Mouse (Mus musculus): ENCODE measurements at regions not wholly inside any gene's neighbourhood (a gene's known extent, or its start where the extent isn't known, plus 50 kb on each side); places are given as distances from the start of the nearest gene placed in this dataset.
A peak's percentile ranks its signal among the peaks of the same experiment; 100 is the strongest.
"Not testable (repeated sequence)": the region's sequence is repeated elsewhere in the genome, so short reads cannot be mapped to it uniquely, and the experiment has no call there.

DNA sequence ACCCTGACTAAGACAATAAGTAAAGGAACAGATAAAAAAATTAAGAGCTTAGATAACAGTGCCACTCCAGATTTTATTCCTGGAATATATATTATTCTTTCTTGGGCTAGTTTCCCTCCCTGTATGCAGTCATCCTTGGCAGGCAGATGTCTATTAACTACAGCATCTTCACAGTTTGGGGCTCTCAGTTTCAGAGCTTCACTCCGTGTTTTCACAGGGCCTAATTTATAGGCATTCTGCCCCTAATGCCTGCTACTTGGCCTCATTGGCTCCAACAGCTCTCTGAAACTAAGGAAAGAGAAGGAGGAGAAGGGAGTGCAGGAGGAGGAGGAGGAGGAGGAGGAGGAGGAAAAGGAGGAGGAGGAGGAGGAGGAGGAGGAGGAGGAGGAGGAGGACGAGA, 757.0 kb downstream of the Cdh8 start:
- H3K9ac ChIP-seq (replicated peaks; ENCODE audit: low read depth, low read length), result no peak overlapping the region
- no peaks in the 10 kb centered on the region for H3K4me1 ChIP-seq (replicated peaks; ENCODE audit: control insufficient read depth, insufficient read depth, low read length)
- H3K9me3 ChIP-seq (ENCODE audit: control insufficient read depth, low read length), result no peaks in the 10 kb centered on the region
- no peak for ATAC-seq
- no peak overlapping the region for H3K4me3 ChIP-seq (replicated peaks; ENCODE audit: low read length)
- no peak overlapping the region for H3K4me2 ChIP-seq (ENCODE audit: low read length)
- WGBS, result 49% methylated on average over 2 of the region's 2 CpGs
- no peaks in the 10 kb centered on the region for H3K36me3 ChIP-seq (ENCODE audit: control insufficient read depth, insufficient read depth)
- H3K27me3 ChIP-seq (replicated peaks; ENCODE audit: control insufficient read depth, insufficient read depth, low read length), result no peaks in the 10 kb centered on the region
- H3K27ac ChIP-seq (ENCODE audit: low read length), result no peak overlapping the region

DNA sequence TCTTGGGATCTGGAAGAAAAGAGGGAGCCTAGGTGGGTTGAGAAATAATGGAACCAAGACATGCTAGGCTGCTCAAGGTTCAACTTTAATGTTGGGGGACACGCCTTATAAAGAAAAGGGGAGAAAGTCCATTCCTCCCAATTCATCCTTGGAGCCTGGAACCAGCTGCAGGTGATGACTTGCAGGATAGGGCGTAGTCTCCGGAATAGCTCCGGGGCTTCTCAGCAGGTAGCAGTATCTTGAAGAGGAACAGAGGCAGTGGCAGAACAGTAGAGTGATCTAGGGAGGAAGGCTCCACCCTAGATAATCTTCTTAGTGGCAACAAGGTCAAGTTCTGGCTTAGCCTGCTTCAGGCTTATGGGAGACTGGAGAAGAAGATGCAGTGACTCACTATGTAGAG, 764.0 kb downstream of the Cdh8 start:
- H3K27ac ChIP-seq (ENCODE audit: low read length); H3K36me3 ChIP-seq (ENCODE audit: control insufficient read depth, insufficient read depth); ATAC-seq; H3K4me3 ChIP-seq (replicated peaks; ENCODE audit: low read length); H3K9ac ChIP-seq (replicated peaks; ENCODE audit: low read depth, low read length); H3K27me3 ChIP-seq (replicated peaks; ENCODE audit: control insufficient read depth, insufficient read depth, low read length); H3K4me1 ChIP-seq (replicated peaks; ENCODE audit: control insufficient read depth, insufficient read depth, low read length); H3K9me3 ChIP-seq (ENCODE audit: control insufficient read depth, low read length); H3K4me2 ChIP-seq (ENCODE audit: low read length): not testable (repeated sequence)
- 89% methylated on average over 4 of the region's 4 CpGs for WGBS

DNA sequence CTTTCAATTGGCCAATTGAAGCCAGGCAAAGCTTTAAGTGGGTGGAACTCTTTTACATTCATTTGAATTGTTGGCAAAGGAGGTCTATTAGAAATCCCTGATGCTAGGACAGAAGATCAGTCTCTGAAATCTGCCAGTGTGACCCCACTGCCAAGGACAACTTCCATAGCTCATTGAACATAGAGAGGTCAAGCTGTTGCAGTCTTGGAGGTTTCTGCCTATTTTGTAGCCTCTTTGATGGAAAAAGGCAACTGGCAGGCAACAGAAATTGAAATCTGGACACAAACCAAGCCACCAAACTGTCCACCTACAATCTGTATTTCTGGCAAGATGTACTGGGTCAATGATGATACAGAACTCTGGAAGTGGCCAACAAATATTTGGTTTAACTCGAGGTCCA, 765.3 kb downstream of the Cdh8 start:
- H3K36me3 ChIP-seq (ENCODE audit: control insufficient read depth, insufficient read depth), result no peaks in the 10 kb centered on the region
- H3K4me3 ChIP-seq (replicated peaks; ENCODE audit: low read length), result no peak overlapping the region
- no peaks in the 10 kb centered on the region for H3K27me3 ChIP-seq (replicated peaks; ENCODE audit: control insufficient read depth, insufficient read depth, low read length)
- H3K9ac ChIP-seq (replicated peaks; ENCODE audit: low read depth, low read length), result no peak overlapping the region
- 98% methylated on average over 1 of the region's 1 CpGs for WGBS
- no peaks in the 10 kb centered on the region for H3K4me1 ChIP-seq (replicated peaks; ENCODE audit: control insufficient read depth, insufficient read depth, low read length)
- no peak overlapping the region for H3K4me2 ChIP-seq (ENCODE audit: low read length)
- no peak for ATAC-seq
- no peak overlapping the region for H3K27ac ChIP-seq (ENCODE audit: low read length)
- H3K9me3 ChIP-seq (ENCODE audit: control insufficient read depth, low read length), result no peaks in the 10 kb centered on the region

DNA sequence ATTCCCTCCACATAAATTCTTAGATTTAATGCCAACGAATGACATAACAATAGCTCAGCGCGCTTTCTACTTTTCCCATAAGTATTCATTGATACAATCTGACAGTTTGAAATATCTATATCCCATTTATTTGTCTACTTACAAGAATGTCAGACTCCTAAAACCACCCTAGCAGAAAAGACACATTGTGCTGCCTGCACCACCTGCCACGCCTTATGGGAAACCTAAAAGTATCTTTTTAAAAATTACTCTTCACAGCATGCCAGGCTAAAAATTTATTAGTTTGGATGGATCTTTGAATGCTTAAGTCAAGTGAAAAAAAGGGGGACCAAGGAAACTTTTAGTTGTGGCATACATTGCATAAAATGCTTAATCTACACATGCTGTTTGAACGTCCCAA, 788.1 kb downstream of the Cdh8 start:
- Histone ChIP-seq H3K9ac (replicated peaks; ENCODE audit: low read depth, low read length) (no peak overlapping the region), H3K4me2 (ENCODE audit: low read length) (no peak overlapping the region), H3K27ac (ENCODE audit: low read length) (no peak overlapping the region), H3K9me3 (ENCODE audit: control insufficient read depth, low read length) (no peaks in the 10 kb centered on the region), H3K27me3 (replicated peaks; ENCODE audit: control insufficient read depth, insufficient read depth, low read length) (no peaks in the 10 kb centered on the region), H3K36me3 (ENCODE audit: control insufficient read depth, insufficient read depth) (no peaks in the 10 kb centered on the region), H3K4me1 (replicated peaks; ENCODE audit: control insufficient read depth, insufficient read depth, low read length) (no peaks in the 10 kb centered on the region), H3K4me3 (replicated peaks; ENCODE audit: low read length) (no peak overlapping the region)
- 84% methylated on average over 5 of the region's 5 CpGs for WGBS
- ATAC-seq, result no peak

DNA sequence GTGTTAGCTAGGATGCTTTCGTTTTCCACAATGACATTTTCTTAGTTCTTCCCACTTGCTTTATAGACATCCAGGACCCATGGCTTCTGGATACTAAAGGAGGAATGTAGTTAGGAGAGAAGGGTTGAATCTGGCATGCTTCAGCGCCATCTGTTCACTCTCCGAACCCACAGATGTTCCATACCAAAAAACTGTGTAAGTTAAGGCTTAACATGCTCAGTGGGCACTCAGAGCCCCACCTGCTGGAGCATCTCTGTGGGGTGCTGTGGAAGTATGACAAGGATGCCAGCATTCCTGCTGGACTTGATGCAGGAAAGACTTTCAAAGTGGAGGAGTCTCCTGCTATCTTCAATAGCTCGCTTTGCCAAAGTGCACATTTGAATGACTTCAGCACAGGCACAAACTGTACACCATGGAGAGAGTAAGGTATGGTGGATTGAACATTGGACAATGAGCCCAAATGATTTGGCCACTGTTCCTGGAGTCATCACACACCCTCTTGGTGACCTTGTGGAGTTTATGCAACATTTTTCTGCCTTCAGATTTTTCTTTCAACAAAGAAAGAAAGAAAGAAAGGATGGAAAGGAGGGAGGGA, 802.3 kb downstream of the Cdh8 start:
- Histone ChIP-seq H3K4me2 (ENCODE audit: low read length) (no peak overlapping the region), H3K4me1 (replicated peaks; ENCODE audit: control insufficient read depth, insufficient read depth, low read length) (no peaks in the 10 kb centered on the region), H3K9ac (replicated peaks; ENCODE audit: low read depth, low read length) (no peak overlapping the region), H3K36me3 (ENCODE audit: control insufficient read depth, insufficient read depth) (no peaks in the 10 kb centered on the region), H3K4me3 (replicated peaks; ENCODE audit: low read length) (no peak overlapping the region), H3K27ac (ENCODE audit: low read length) (no peak overlapping the region), H3K9me3 (ENCODE audit: control insufficient read depth, low read length) (no peaks in the 10 kb centered on the region), H3K27me3 (replicated peaks; ENCODE audit: control insufficient read depth, insufficient read depth, low read length) (no peaks in the 10 kb centered on the region)
- WGBS, result 72% methylated on average over 4 of the region's 4 CpGs
- ATAC-seq, result no peak

DNA sequence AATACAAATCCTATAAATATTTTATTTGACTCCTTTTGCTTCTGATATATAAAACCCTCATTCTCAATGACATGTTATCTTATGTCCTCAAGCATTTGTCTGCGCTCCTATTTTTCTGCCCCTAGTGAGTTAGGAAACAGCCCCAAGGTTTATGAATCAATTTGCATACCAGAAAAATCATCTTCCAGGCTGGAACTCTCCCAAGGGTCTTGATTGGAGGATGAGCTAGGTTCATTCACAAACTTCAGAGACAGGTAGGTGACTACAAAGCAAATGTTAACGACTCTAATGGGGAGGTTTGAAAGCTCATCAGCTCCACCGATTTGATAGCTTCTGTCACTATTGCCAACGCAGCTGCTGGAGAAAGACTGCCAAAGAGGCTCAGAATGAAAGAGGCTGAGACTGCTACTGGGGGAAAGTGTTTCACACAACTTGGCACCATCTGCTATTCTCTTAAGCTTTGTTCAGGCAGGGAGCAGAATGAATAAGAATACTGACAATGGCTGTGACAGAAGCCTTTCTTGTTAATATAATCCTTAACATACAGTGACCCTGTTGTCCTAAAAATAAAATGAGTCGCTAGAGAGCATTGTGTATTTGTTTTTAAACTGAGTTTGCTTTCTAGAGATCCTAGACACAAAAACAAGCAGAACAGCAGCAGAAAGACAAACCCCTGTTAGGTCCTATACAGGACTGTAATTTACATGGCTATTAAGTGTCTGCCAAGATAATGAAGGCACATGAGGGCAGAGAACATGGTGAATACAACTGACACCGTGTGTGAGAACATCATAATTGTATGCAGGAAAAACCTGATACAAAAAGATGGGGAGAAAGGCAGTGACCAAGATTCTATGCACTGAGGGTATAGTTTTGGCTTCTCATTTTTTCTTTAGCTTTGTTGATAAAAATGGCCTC, 843.4 kb downstream of the Cdh8 start:
- Histone ChIP-seq H3K27ac (ENCODE audit: low read length) (peak overlapping the region; percentile 85), H3K4me2 (ENCODE audit: low read length) (peak overlapping the region; percentile 9; the same call in 1 of the 2 replicates), H3K27me3 (replicated peaks; ENCODE audit: control insufficient read depth, insufficient read depth, low read length) (no peaks in the 10 kb centered on the region), H3K4me1 (replicated peaks; ENCODE audit: control insufficient read depth, insufficient read depth, low read length) (peaks cover 11% of the 10 kb centered on the region), H3K36me3 (ENCODE audit: control insufficient read depth, insufficient read depth) (no peaks in the 10 kb centered on the region), H3K9ac (replicated peaks; ENCODE audit: low read depth, low read length) (no peak overlapping the region), H3K9me3 (ENCODE audit: control insufficient read depth, low read length) (no peaks in the 10 kb centered on the region), H3K4me3 (replicated peaks; ENCODE audit: low read length) (no peak overlapping the region)
- WGBS, result 9% methylated on average over 6 of the region's 6 CpGs
- peak; percentile 99 for ATAC-seq

DNA sequence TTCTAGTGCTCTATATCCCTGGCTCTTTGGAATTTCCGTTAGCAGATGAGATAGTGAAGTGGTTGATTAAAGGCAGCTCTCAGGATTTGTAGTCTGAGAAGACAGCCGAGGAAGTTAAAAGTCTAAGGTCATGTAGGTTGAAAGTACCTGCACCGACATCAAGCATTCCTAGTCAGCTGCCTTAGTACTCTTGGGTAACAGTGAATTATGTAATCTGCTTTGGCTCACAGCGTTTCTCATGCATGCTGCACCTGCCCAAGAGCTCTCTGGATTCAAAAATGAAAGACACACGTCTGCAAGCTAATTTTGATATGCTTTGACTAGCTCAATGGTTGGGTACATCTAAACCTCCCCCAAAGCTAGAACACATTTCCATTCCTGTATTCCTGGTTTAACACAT, 849.6 kb downstream of the Cdh8 start:
- Histone ChIP-seq H3K4me1 (replicated peaks; ENCODE audit: control insufficient read depth, insufficient read depth, low read length) (no peaks in the 10 kb centered on the region), H3K4me2 (ENCODE audit: low read length) (no peak overlapping the region), H3K27me3 (replicated peaks; ENCODE audit: control insufficient read depth, insufficient read depth, low read length) (no peaks in the 10 kb centered on the region), H3K27ac (ENCODE audit: low read length) (no peak overlapping the region), H3K36me3 (ENCODE audit: control insufficient read depth, insufficient read depth) (no peaks in the 10 kb centered on the region), H3K9me3 (ENCODE audit: control insufficient read depth, low read length) (no peaks in the 10 kb centered on the region), H3K9ac (replicated peaks; ENCODE audit: low read depth, low read length) (no peak overlapping the region), H3K4me3 (replicated peaks; ENCODE audit: low read length) (no peak overlapping the region)
- ATAC-seq, result no peak
- 76% methylated on average over 5 of the region's 5 CpGs for WGBS

DNA sequence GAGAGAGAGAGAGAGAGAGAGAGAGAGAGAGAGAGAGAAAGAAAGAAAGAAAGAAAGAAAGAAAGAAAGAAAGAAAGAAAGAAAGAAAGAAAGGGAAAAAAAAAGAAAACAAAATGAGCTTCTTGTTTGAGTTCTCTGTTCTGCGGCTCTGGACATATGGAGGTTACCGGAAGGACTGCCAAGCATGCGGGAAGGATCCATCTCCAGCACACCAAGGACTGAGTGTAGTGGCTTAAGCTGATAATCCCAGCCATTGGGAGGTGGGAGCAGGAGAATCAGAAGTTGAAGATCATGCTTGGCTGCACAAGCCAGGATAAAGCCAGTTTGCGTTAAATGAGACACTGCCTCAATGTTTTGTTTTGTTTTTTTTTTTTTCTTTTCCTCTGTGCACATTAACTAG, 897.8 kb downstream of the Cdh8 start:
- Histone ChIP-seq H3K27me3 (replicated peaks; ENCODE audit: control insufficient read depth, insufficient read depth, low read length) (no peaks in the 10 kb centered on the region), H3K9ac (replicated peaks; ENCODE audit: low read depth, low read length) (no peak overlapping the region), H3K9me3 (ENCODE audit: control insufficient read depth, low read length) (no peaks in the 10 kb centered on the region), H3K4me3 (replicated peaks; ENCODE audit: low read length) (no peak overlapping the region), H3K4me2 (ENCODE audit: low read length) (no peak overlapping the region), H3K4me1 (replicated peaks; ENCODE audit: control insufficient read depth, insufficient read depth, low read length) (no peaks in the 10 kb centered on the region), H3K36me3 (ENCODE audit: control insufficient read depth, insufficient read depth) (no peaks in the 10 kb centered on the region), H3K27ac (ENCODE audit: low read length) (no peak overlapping the region)
- ATAC-seq, result no peak
- 36% methylated on average over 4 of the region's 4 CpGs for whole genome bisulfite sequencing

DNA sequence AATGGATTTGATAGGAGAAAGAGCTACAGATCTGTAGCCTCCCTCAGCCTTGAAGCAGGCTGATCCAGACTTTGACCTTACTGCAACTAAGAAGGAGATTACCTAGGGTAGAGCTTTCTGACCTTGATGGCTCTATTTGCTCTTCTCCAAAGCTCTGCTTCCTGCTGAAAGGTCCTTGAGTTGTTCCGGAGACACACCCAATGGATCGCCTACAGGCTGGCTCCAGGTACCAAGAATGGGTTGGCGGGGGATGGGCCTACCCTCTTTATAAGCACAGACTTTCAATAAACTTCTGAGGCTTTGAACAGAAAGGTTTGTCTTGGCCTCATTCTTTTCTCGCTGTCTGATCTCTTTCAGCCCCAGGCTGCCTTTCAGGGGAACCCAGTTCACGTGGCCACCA, 901.0 kb downstream of the Cdh8 start:
- no peak for ATAC-seq
- Histone ChIP-seq H3K4me1 (replicated peaks; ENCODE audit: control insufficient read depth, insufficient read depth, low read length) (no peaks in the 10 kb centered on the region), H3K36me3 (ENCODE audit: control insufficient read depth, insufficient read depth) (no peaks in the 10 kb centered on the region), H3K27ac (ENCODE audit: low read length) (no peak overlapping the region), H3K9ac (replicated peaks; ENCODE audit: low read depth, low read length) (no peak overlapping the region), H3K4me3 (replicated peaks; ENCODE audit: low read length) (no peak overlapping the region), H3K4me2 (ENCODE audit: low read length) (no peak overlapping the region), H3K9me3 (ENCODE audit: control insufficient read depth, low read length) (no peaks in the 10 kb centered on the region), H3K27me3 (replicated peaks; ENCODE audit: control insufficient read depth, insufficient read depth, low read length) (no peaks in the 10 kb centered on the region)
- 84% methylated on average over 5 of the region's 5 CpGs for WGBS
